Mouse (Mus musculus): Measurements from ENCODE around the gene Acvrl1. TPM values are rescaled to one million over a fixed set of nuclear protein-coding genes. Genes with fewer than 3 reads are reported as not detected.

The Acvrl1 gene
- polyA plus RNA-seq, 1 experiment from 2014 or later: 3.2 TPM

DNA sequence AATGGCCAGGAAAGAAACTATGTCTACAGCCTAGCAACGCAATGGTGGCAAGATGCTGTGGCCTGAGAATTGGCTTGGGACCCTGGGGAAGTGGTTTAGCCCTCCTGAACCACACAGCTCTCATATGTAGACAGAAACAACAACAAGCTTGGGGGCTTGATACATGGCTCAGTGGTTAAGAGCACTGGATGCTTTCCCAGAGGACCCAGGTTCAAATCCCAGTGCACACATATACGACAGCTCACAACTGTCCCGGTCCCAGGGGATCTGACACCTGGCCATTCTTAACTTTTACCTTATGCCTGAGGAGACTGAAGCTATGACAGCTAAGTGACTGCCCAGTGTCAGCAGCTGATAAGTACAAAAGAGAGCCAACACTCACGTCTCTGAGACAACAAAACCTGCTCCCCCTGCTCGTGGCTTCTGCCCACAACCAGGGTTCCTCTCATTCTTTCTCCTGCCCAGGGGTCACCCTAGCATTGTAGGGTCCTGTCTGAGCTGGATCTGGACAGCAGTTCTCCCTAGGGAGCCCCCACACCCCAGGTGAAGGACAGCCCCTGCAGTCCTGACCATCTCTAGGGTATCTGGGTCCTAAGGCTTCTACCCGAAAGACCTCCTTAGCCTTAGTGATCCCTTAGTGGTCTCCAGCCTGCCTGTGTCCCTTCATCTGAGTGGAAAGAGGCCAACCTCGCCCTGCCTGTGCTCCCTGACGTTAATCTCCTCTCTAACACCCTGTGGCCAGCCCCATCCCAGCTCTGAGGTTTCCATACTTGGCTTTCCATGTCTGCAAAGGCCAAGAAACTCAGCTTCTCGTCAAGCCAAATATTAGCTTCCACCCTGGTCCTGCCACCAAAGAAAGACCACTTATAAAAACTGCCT lies 6.7 kb upstream of the Acvrl1 start:
- H3K4me1 ChIP-seq (ENCODE audit: control insufficient read depth, low read depth, low read length): no peaks in the 10 kb centered on the region
- no peak overlapping the region for H3K4me2 ChIP-seq (ENCODE audit: low read depth, low read length)
- no peaks in the 10 kb centered on the region for H3K36me3 ChIP-seq (ENCODE audit: control insufficient read depth, insufficient read depth)
- no peak overlapping the region for H3K27ac ChIP-seq (ENCODE audit: low read length)
- 49% methylated on average over 9 of the region's 9 CpGs for WGBS (ENCODE audit: insufficient replicate concordance)
- H3K9ac ChIP-seq (ENCODE audit: low read depth, low read length): no peak overlapping the region
- no peak for ATAC-seq (ENCODE audit: low read depth)
- no peak overlapping the region for H3K4me3 ChIP-seq (ENCODE audit: low read depth, low read length)
- H3K9me3 ChIP-seq (replicated peaks; ENCODE audit: control insufficient read depth, low read length): no peaks in the 10 kb centered on the region
- no peaks in the 10 kb centered on the region for H3K27me3 ChIP-seq (ENCODE audit: control insufficient read depth, insufficient read depth, low read depth, low read length)

DNA sequence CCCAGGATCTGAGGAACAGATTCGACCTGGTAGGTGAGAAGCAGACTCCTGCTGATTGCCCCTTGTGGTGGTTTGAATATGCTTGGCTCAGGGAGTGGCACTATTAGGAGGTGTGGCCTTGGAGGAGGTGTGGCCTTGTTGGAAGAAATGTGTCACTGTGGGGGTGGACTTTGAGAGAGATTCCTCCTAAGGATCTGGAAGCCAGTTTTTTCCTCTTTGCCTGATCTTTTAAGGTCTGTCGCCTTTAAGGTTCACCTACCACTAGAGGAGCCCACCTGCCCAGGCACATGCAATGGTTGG lies 6.1 kb upstream of the Acvrl1 start:
- H3K9ac ChIP-seq (ENCODE audit: low read depth, low read length): no peak overlapping the region
- no peak overlapping the region for H3K4me2 ChIP-seq (ENCODE audit: low read depth, low read length)
- no peaks in the 10 kb centered on the region for H3K9me3 ChIP-seq (replicated peaks; ENCODE audit: control insufficient read depth, low read length)
- ATAC-seq (ENCODE audit: low read depth): no peak
- no peaks in the 10 kb centered on the region for H3K27me3 ChIP-seq (ENCODE audit: control insufficient read depth, insufficient read depth, low read depth, low read length)
- H3K4me1 ChIP-seq (ENCODE audit: control insufficient read depth, low read depth, low read length): no peaks in the 10 kb centered on the region
- 26% methylated on average over 2 of the region's 2 CpGs for WGBS (ENCODE audit: insufficient replicate concordance)
- H3K27ac ChIP-seq (ENCODE audit: low read length): no peak overlapping the region
- H3K36me3 ChIP-seq (ENCODE audit: control insufficient read depth, insufficient read depth): no peaks in the 10 kb centered on the region
- H3K4me3 ChIP-seq (ENCODE audit: low read depth, low read length): no peak overlapping the region

DNA sequence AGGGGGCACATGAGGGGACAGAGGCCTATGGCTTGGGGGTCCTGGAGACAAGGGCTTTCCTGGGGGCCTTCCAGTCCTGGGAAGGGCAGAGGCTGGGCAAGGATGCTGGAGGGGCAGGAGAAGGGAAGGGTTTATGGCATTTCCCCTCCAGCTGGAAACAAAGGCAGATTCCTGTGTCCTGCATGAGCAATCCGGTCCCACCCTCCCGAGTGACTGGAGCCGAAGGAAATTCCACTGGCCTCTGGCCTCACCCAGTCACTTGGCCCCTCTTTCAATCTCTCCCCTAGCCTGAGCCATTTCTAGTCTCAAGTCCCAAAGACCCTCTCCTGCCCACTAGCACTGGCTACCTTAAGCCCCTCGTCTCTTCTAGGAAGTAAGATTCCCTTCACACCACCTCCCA lies 5.1 kb upstream of the Acvrl1 start:
- Histone ChIP-seq H3K4me1 (ENCODE audit: control insufficient read depth, low read depth, low read length) (no peaks in the 10 kb centered on the region; the same call in 1 of the 2 replicates), H3K9ac (ENCODE audit: low read depth, low read length) (no peak overlapping the region), H3K4me2 (ENCODE audit: low read depth, low read length) (no peak overlapping the region), H3K27me3 (ENCODE audit: control insufficient read depth, insufficient read depth, low read depth, low read length) (peaks cover 9% of the 10 kb centered on the region), H3K9me3 (replicated peaks; ENCODE audit: control insufficient read depth, low read length) (no peaks in the 10 kb centered on the region), H3K27ac (ENCODE audit: low read length) (no peak overlapping the region), H3K4me3 (ENCODE audit: low read depth, low read length) (no peak overlapping the region), H3K36me3 (ENCODE audit: control insufficient read depth, insufficient read depth) (no peaks in the 10 kb centered on the region)
- 56% methylated on average over 4 of the region's 4 CpGs for WGBS (ENCODE audit: insufficient replicate concordance)
- no peak for ATAC-seq (ENCODE audit: low read depth)

DNA sequence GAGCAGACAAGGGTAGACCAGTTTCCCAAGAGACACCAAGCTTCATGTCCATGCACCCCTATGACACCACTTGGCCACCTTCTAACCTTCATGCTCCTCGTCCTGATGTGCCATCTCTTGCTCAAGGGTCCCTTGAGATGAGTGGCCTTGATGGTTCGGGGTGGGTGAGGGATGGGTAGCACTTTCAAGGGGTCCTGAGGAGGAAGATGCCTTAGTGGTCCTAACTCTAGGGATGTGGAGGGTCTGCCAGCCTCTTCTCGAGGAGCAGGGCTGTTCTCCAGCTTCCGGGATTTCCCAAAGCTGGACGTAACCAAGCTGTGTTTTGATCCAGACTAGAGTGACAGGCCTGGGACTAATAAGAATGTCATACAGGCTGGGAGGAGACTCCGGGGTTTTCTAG lies 2.8 kb upstream of the Acvrl1 start:
- H3K9me3 ChIP-seq (replicated peaks; ENCODE audit: control insufficient read depth, low read length): no peaks in the 10 kb centered on the region
- H3K4me2 ChIP-seq (ENCODE audit: low read depth, low read length): no peak overlapping the region
- no peak overlapping the region for H3K27ac ChIP-seq (ENCODE audit: low read length)
- no peaks in the 10 kb centered on the region; the same call in 1 of the 2 replicates for H3K4me1 ChIP-seq (ENCODE audit: control insufficient read depth, low read depth, low read length)
- 68% methylated on average over 6 of the region's 6 CpGs for WGBS (ENCODE audit: insufficient replicate concordance)
- no peak overlapping the region for H3K4me3 ChIP-seq (ENCODE audit: low read depth, low read length)
- H3K27me3 ChIP-seq (ENCODE audit: control insufficient read depth, insufficient read depth, low read depth, low read length): peaks cover 29% of the 10 kb centered on the region
- H3K9ac ChIP-seq (ENCODE audit: low read depth, low read length): no peak overlapping the region
- H3K36me3 ChIP-seq (ENCODE audit: control insufficient read depth, insufficient read depth): no peaks in the 10 kb centered on the region
- ATAC-seq (ENCODE audit: low read depth): no peak

DNA sequence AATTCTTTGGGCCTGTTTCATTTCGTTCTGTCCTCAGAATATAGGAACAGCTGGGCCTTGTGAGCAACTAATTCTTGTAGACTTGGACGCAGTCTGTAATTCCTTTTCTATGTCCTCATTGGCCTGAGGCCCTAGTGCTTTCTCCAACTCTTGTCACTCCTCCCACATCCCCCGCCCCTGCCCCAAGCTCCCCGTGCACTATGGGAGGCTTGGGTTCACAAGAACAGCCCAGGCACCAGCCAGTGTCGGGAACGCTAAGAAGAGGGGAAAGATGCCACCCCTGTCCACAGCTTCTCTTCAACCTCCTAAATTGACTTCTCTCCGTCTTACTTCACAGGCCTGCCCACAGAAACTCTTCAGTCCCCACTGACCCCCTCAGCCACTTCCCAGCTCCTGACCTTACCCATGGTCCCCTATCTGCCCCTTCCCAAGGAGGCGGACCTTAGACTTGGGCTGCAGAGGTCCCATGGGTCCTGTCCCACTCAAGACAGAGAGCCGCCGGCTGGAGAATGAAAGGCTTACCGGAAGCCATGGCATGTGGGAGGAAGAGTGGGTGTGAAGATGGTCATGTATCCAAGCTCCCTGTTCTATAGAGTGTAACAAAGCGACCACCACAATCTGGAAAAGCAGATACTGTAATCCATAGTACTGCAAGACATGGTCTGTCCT lies 1.3 kb upstream of the Acvrl1 start:
- Histone ChIP-seq H3K27me3 (ENCODE audit: control insufficient read depth, insufficient read depth, low read depth, low read length) (peaks cover 37% of the 10 kb centered on the region), H3K9ac (ENCODE audit: low read depth, low read length) (no peak overlapping the region), H3K4me2 (ENCODE audit: low read depth, low read length) (no peak overlapping the region), H3K9me3 (replicated peaks; ENCODE audit: control insufficient read depth, low read length) (no peaks in the 10 kb centered on the region), H3K4me1 (ENCODE audit: control insufficient read depth, low read depth, low read length) (no peaks in the 10 kb centered on the region; the same call in 1 of the 2 replicates), H3K4me3 (ENCODE audit: low read depth, low read length) (no peak overlapping the region), H3K27ac (ENCODE audit: low read length) (no peak overlapping the region), H3K36me3 (ENCODE audit: control insufficient read depth, insufficient read depth) (no peaks in the 10 kb centered on the region)
- no peak for ATAC-seq (ENCODE audit: low read depth)
- WGBS (ENCODE audit: insufficient replicate concordance): 62% methylated on average over 12 of the region's 12 CpGs

DNA sequence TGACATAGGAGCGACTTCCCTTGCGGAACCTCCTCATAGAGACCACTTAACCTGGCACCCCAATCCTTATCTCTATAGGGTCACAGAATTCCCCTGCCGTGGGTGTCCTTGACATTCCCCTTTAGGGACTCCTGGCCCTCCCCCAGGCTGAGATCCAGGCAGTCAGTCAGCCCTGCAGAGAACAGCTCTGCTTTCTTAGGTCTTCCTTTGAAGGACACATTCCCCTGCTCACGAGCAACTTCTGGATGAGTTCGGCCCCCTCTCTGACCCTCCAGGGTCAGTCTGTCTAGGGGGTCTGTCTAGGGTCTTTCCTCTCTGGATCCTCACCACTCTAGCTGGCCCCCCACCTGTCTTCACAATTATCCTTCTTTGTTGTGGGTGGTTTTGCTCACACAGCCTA lies 1.1 kb downstream of the Acvrl1 start:
- Histone ChIP-seq H3K4me2 (ENCODE audit: low read depth, low read length) (no peak overlapping the region), H3K4me1 (ENCODE audit: control insufficient read depth, low read depth, low read length) (no peaks in the 10 kb centered on the region; the same call in 1 of the 2 replicates), H3K4me3 (ENCODE audit: low read depth, low read length) (no peak overlapping the region; the same call in 1 of the 2 replicates), H3K9me3 (replicated peaks; ENCODE audit: control insufficient read depth, low read length) (no peaks in the 10 kb centered on the region), H3K36me3 (ENCODE audit: control insufficient read depth, insufficient read depth) (no peaks in the 10 kb centered on the region), H3K27me3 (ENCODE audit: control insufficient read depth, insufficient read depth, low read depth, low read length) (peaks cover 44% of the 10 kb centered on the region), H3K27ac (ENCODE audit: low read length) (no peak overlapping the region), H3K9ac (ENCODE audit: low read depth, low read length) (no peak overlapping the region)
- 22% methylated on average over 5 of the region's 5 CpGs for WGBS (ENCODE audit: insufficient replicate concordance)
- ATAC-seq (ENCODE audit: low read depth): no peak

DNA sequence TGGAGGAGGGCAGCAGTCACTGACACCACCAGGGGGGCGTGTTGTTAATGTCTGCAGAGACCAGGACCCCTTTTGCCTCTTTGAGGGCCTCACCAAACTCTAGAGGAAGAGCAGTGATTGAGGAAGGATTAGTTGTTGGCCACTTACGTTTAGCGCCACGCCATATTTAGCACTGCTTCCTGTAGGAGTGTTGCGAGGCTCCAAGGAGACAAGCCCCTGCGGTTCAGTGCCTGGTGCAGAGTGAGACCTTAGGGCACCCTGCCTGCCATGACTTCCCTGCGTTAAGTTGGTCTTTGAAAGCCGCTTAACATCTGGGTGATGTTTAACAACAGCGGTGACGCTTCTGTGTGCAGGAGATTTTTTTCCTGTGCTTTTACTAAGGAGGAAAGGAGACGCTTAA lies 3.2 kb downstream of the Acvrl1 start:
- no peak overlapping the region for H3K27ac ChIP-seq (ENCODE audit: low read length)
- 12% methylated on average over 11 of the region's 11 CpGs for WGBS (ENCODE audit: insufficient replicate concordance)
- H3K27me3 ChIP-seq (ENCODE audit: control insufficient read depth, insufficient read depth, low read depth, low read length): peaks cover 46% of the 10 kb centered on the region
- ATAC-seq (ENCODE audit: low read depth): no peak
- H3K4me3 ChIP-seq (ENCODE audit: low read depth, low read length): no peak overlapping the region
- H3K4me1 ChIP-seq (ENCODE audit: control insufficient read depth, low read depth, low read length): no peaks in the 10 kb centered on the region; the same call in 1 of the 2 replicates
- no peak overlapping the region for H3K4me2 ChIP-seq (ENCODE audit: low read depth, low read length)
- H3K36me3 ChIP-seq (ENCODE audit: control insufficient read depth, insufficient read depth): no peaks in the 10 kb centered on the region
- no peaks in the 10 kb centered on the region for H3K9me3 ChIP-seq (replicated peaks; ENCODE audit: control insufficient read depth, low read length)
- H3K9ac ChIP-seq (ENCODE audit: low read depth, low read length): no peak overlapping the region

DNA sequence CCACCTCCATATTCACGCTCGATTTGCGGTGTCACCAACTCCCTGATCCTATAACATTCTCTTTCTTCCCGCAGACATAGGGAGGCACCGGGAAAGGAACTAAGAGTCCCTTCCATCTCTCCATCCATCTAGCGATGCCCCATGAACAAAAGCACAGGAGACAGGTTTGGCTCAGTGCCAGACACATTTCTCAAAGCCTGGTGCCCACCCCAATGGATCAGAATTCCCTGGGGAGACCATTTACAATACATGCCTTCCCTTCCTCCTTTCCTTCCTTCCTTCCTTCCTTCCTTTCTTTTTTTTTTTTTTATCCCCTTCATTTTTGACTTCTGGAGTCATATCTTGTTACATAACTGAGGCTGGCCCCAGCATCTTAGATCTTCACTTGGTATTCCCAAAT lies 3.7 kb downstream of the Acvrl1 start:
- Histone ChIP-seq H3K9ac (ENCODE audit: low read depth, low read length) (no peak overlapping the region), H3K4me1 (ENCODE audit: control insufficient read depth, low read depth, low read length) (no peaks in the 10 kb centered on the region; the same call in 1 of the 2 replicates), H3K36me3 (ENCODE audit: control insufficient read depth, insufficient read depth) (no peaks in the 10 kb centered on the region), H3K4me3 (ENCODE audit: low read depth, low read length) (no peak overlapping the region), H3K4me2 (ENCODE audit: low read depth, low read length) (no peak overlapping the region), H3K27ac (ENCODE audit: low read length) (no peak overlapping the region), H3K9me3 (replicated peaks; ENCODE audit: control insufficient read depth, low read length) (no peaks in the 10 kb centered on the region), H3K27me3 (ENCODE audit: control insufficient read depth, insufficient read depth, low read depth, low read length) (peaks cover 46% of the 10 kb centered on the region)
- WGBS (ENCODE audit: insufficient replicate concordance): 59% methylated on average over 6 of the region's 6 CpGs
- ATAC-seq (ENCODE audit: low read depth): no peak

DNA sequence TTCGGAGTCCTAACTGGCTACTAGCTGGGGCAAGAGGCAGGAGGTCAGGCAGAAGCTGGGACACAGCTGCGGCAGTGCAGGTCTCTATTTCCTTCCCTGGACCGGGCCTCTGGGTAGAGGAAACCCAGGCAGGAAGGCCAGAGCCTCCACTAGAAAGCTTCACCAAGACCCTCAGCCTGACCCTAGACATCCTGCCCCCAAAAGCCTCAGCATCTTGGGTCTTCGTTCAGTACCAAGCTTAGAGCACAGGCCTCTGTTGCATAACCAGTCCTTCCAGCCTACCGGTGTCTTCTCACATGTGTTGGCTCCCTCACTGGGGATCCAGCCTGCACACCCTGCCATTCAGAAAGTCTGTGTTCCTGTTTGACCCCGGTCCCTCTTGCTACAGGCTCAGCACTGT lies 4.4 kb downstream of the Acvrl1 start:
- Histone ChIP-seq H3K27ac (ENCODE audit: low read length) (no peak overlapping the region), H3K9ac (ENCODE audit: low read depth, low read length) (no peak overlapping the region), H3K27me3 (ENCODE audit: control insufficient read depth, insufficient read depth, low read depth, low read length) (peaks cover 41% of the 10 kb centered on the region), H3K9me3 (replicated peaks; ENCODE audit: control insufficient read depth, low read length) (no peaks in the 10 kb centered on the region), H3K36me3 (ENCODE audit: control insufficient read depth, insufficient read depth) (no peaks in the 10 kb centered on the region), H3K4me1 (ENCODE audit: control insufficient read depth, low read depth, low read length) (no peaks in the 10 kb centered on the region; the same call in 1 of the 2 replicates), H3K4me2 (ENCODE audit: low read depth, low read length) (no peak overlapping the region), H3K4me3 (ENCODE audit: low read depth, low read length) (no peak overlapping the region)
- WGBS (ENCODE audit: insufficient replicate concordance): 23% methylated on average over 6 of the region's 6 CpGs
- ATAC-seq (ENCODE audit: low read depth): no peak

Measured in liver, embryonic 16.5 days (tissue).